Mouse (Mus musculus): Measurements from ENCODE around the gene Cep295nl.
A peak's percentile ranks its signal among the peaks of the same experiment; 100 is the strongest.
"Not testable (repeated sequence)": the region's sequence is repeated elsewhere in the genome, so short reads cannot be mapped to it uniquely, and the experiment has no call there.

The Cep295nl gene

GRCm38 (mm10) chr11:118318678-118319077 lies 23.6 kb downstream of the Cep295nl start:
- DNase-seq = peak; percentile 73

- peak; percentile 77 for DNase-seq
Observed at GRCm38 (mm10) chr11:118317129-118317528, 25.2 kb downstream of the Cep295nl start.

DNA sequence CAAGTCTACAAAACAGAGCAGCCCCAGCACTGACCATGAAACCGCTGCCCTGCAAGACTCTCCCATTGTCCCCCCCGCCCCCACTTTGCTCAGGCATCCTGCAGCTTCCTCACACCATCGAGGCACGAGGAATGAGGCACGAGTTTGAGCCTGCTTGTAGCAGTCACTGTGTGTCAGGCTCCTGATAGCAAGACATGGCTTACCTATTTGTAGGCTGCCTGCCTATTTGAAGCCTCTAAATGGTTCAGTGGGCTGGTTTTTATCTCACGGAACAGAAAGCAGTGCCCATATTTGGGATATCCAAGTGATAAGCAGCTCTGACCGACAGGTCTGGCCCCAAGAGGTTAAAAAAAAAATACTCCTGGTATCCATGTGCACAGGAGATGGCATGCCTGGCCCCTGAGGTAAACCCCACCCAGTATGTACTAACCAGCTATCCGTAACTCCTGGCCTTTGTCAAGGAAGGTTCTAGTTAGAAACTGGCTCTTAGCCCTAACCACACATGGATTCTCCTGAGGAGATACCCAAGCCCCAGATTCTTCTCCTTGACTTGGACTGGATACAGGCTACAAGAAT lies 26.0 kb downstream of the Cep295nl start:
- DNase-seq = no peak

DNA sequence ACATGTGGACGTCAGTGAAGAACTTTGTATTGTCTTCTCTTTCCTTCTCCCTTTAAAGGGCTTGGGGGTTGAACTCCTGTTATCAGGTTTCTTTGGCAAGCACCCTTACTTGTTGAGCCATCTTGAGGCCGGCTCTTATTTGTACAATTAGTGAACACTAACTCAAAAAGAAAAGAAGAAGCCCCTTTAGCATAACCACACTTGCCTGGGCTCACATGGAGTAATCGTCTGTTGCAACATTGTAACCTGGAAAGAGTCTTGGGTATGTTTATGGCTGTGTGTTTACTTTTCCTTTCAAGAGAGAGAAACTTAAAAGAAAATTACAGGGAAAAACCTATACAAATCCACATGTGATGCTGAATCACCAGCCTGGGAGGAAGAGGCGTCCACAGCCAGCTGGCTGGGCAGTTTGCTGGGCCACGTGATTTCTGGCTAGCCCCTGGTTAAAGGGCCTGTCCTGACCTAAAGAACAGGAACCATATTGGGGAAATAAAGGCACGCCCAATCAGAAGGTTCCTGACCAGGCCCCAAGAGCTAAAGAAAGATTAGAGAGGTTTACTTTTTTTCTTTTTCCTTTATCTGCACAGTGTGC lies 30.1 kb downstream of the Cep295nl start:
- DNase-seq = no peak

DNA sequence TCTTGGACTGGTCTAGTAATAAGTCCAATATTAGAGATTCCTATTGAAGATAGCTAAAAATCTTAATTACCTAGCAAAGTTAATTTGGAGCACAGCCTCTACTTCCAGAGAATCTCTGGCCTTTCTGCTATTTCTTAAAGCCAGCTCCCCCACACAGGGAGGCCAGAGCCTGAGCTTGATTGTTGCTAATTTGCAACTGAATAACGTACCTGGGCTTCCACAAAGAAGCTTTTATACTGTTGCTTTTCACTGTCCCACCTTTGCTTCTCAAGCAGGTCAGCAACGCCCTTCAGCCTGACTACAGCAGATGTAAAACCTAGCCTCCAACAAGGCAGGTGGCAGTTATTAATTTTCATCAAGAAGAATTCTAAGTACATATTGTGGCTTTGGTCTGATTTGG lies 34.3 kb downstream of the Cep295nl start:
- not testable (repeated sequence) for DNase-seq

DNA sequence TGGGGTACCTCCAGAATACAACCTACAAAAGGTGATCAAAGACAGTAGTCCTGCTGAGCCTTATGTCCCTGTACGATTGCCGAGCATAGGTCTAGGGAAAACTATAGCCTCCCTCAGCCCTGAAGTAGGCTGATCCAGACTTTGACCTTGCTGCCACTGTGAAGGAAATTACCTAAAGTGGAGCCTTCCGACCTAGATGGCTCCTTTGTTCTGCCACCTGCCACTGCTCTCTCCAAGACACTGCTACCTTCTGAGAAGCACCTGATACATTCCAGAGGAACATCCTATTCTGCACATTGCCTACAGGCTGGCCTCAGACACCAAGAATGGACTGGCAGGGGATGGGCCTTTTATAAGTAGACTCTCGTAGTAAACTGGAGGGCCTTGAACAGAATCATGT lies 38.3 kb downstream of the Cep295nl start:
- not testable (repeated sequence) for DNase-seq

GRCm38 (mm10) chr11:118298810-118299209 lies 43.5 kb downstream of the Cep295nl start:
- peak; percentile 32 for DNase-seq

DNA sequence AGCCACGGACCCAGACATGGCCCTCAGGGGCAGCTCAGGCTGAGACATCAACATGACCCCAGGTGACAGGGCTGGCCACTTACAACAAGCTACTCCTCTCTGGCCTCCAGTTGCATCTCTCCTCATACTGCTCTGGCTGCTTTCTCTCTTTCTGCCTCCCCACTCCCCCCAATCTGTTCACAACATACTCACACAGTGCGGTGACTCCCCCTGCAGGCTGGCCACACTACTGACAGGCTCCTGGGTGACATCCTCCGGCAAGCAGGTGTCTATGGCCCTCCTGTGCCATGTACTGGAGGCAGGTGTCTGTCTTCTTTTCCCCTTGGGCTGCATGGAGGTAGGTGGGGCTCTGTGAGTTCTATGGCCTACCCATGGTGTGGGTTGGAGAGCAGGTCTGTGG lies 44.3 kb downstream of the Cep295nl start:
- DNase-seq = no peak

DNA sequence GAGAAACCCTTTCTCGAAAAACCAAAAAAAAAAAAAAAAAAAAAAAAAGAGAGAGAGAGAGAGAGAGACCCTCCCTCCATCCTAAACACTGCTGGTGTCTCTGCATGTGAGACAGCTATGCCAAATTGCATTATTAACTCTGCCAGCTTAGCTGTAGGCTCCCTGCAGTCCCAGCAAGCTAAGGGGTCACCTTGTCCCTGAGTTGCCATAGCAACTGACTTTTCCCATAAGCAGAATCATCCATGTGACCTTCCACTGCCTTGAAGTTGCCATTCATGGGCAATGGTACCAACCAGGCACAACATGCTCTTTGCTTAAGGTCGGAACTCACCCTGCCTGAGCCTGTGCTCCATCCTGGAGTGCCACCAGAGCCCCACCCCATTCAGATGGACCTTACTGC lies 47.3 kb downstream of the Cep295nl start:
- no peak for DNase-seq

- no peak for DNase-seq
Observed at GRCm38 (mm10) chr11:118292671-118293070, 49.6 kb downstream of the Cep295nl start.

DNA sequence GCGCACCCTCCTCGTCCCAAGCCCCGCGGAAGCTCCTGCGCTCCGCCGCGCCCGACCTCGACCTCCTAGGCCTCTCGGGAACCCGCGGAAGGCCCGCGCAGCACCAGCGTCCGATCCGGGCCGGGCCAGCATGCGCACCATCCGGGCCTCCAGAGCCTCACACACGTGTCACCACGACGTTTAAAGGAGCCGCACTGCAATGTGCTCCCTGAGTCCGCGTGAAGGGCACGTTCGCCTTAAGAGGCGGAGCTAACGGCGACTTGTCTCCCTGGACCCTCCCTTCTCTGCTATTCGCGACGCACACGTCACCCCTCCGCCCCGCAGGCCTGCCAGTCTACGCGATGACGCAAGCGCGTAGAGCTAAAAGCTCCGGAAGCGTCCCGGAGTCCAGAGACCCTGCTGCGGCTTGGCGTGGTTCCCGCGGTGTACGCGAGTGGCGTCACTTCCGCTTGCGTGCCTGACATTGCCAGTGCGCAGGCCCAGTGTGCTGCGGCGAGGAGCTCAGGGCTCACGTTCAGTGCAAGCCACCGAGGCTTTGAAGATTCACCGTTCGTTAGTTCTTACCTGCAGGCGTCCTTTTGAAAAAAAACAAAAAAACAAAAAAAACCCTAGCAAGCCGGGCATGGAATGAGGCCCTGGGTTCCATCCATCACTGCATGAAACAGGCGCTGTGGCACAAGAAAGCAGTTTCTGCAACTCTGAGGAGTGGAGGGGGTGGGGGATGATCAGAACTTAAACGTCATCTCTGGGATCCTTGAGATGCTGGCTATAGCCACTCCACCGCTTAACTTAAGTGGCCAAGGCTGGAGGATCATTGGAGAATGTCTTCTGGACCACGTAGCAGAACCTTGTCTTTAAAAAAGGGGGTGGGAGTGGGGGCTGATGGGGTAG lies 52.1 kb downstream of the Cep295nl start, which contains the start of gene Usp36:
Usp36 (minus strand) TSS at position 246 of the 891 bp plus-strand sequence.
- DNase-seq = peak; percentile 100

GRCm38 (mm10) chr11:118289562-118289961 lies 52.7 kb downstream of the Cep295nl start:
- no peak for DNase-seq

DNA sequence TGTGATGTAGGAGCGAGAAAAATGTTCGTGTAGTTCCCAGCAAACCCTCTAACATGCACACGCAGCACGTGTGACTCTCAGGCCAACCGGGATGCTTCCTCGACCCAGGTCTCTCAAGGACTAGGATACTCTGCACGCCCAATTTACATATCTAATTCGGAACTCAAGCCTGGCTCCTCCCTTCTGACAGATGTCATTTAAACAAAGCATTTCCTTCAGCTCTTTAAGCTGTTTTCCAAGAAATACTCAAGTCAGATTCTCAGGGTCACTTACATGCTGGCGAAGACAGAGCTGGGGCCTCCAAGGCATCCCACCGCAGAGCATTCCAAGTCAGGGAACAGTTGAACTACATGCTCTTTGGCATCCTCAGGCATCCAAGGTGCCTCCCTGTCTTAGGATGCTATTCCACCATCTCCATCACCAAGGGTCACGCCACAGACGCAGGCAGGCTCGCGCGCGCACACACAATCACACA lies 53.2 kb downstream of the Cep295nl start:
- DNase-seq = peak; percentile 33

GRCm38 (mm10) chr11:118287573-118287972 lies 54.7 kb downstream of the Cep295nl start:
- DNase-seq = no peak

DNA sequence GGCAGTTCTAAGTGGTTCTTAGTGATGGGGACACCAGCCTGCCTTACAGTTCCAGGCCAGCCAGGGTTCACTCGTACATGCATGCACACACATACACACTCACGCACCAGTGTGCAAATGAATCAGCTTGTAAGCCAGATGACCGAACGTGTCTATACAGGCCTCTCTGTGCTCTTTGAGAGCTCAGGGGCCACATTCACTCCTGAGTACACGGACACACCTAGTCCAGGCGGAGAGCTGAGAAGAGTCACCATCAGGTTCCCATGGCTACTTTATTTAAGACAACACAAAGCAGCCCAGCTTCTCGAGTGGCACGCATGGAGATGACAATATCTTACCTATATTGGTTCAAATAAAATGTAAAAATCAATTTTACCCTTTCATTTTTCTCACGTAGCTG lies 55.9 kb downstream of the Cep295nl start:
- DNase-seq = no peak

GRCm38 (mm10) chr11:118285791-118286190 lies 56.5 kb downstream of the Cep295nl start:
- DNase-seq = peak; percentile 71

Measured in lung, postnatal 10 days (tissue).